8 mouse cellular contexts compared by ENCODE assay signal in the genomic region with DNA sequence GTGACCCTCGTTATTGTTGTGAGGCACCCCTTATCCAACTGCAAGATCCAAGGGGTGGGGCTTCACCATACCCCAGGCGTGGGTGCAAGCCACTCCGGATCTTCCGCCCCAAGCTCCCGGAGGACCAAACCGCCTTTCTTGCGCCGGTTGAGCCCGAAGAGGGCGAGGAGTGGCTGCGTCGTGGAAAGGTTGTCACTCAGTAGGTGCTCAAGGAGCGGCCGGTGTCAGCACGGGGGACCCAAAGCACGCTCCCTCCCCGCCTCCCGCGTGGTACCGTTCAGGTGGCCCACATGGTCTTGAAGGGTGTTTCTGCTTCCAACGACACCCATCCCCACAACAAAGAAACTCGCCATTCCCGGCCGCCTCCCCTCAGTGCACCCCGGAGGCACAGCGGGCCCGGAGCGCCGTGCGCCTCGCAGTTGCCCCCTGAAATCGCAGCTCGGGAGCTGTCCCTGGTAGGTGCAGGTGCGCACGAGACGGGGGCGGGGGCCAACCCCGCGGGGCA. TPM values are rescaled to one million over a fixed set of nuclear protein-coding genes. Genes with fewer than 3 reads are reported as not detected.
DNase-seq lines count a peak whose midpoint lies in the region; ATAC-seq and TF ChIP-seq lines count a peak whose summit lies in the region.

A gene (plus strand): TSS at position 146 of the 505 bp plus-strand sequence.

- no peak; the same call in 1 of the 2 replicates for TF ChIP-seq CTCF in gastrocnemius, adult 2 months (IDR thresholded peaks at IDR 0.05)

- intact Hi-C loops in gastrocnemius, adult 2 months (cut with DNase I) = no loop called here
- intact Hi-C loops in left cerebral cortex, postnatal 36 days (cut with DNase I) = loop anchor here (2.0 to 5.0 kb wide), 4 partner anchors 45 to 145 kb away; a partner anchor contains a TSS

- peak within 1 kb of the TSS; percentile 100 for H3K9ac ChIP-seq in hindbrain, embryonic 15.5 days

- peak within 1 kb of the TSS; percentile 70 for H3K4me2 ChIP-seq in hindbrain, embryonic 15.5 days

- peak within 1 kb of the TSS; percentile 100 for H3K27ac ChIP-seq in gastrocnemius, adult 2 months
- peak within 1 kb of the TSS; percentile 100 for H3K27ac ChIP-seq in hindbrain, embryonic 15.5 days (replicated peaks)

- DNase-seq in right cerebral cortex, adult 2 months (ENCODE audit: low spot score in 2 of 2) = peak; percentile 56 to 61
- no peak for DNase-seq in right cerebral cortex, postnatal 14 days
- DNase-seq in cerebellum, adult 9-11 months = peak; percentile 82
- DNase-seq in gastrocnemius, adult 2 months = no peak
- DNase-seq in left cerebral cortex, postnatal 36 days (ENCODE audit: low spot score in 2 of 2) = peak; percentile 69 to 74
- DNase-seq in mesoderm, embryonic 11.5 days (ENCODE audit: low read depth, low spot score) = peak; percentile 57
- no peak for DNase-seq in ovary, postnatal 36 days (ENCODE audit: low spot score)

- under 1% methylated on average over 39 of the region's 39 CpGs for WGBS in hindbrain, embryonic 15.5 days

- H3K4me1 ChIP-seq in hindbrain, embryonic 15.5 days (replicated peaks) = peaks cover 30% of the 10 kb centered on the region

- no peaks in the 10 kb centered on the region for H3K36me3 ChIP-seq in hindbrain, embryonic 15.5 days

- no peaks in the 10 kb centered on the region for H3K9me3 ChIP-seq in hindbrain, embryonic 15.5 days

- peak; percentile 67 for ATAC-seq in hindbrain, embryonic 15.5 days (ENCODE audit: low FRiP score, low read depth)

- peak within 1 kb of the TSS; percentile 97 for H3K4me3 ChIP-seq in gastrocnemius, adult 2 months
- peak within 1 kb of the TSS; percentile 78 for H3K4me3 ChIP-seq in hindbrain, embryonic 15.5 days

- no peaks in the 10 kb centered on the region for H3K27me3 ChIP-seq in hindbrain, embryonic 15.5 days

RNA-seq across cellular contexts. Expression of the gene that starts here (rescaled TPM):
- total RNA-seq in gastrocnemius, adult 2 months (2021) = 10 to 100 TPM; 21.7 to 24.2 TPM
- 44.9 and 49.3 TPM in 2 replicates for polyA plus RNA-seq in hindbrain, embryonic 15.5 days (2015; fragmentation: Nextera tagmentation; extraction: Ambion mirVana)
- total RNA-seq in left cerebral cortex, postnatal 36 days (2021) = 10 to 100 TPM; 44.1 to 63.0 TPM

Comparison
In these comparisons a context has a peak if more than half of its experiments do, and no peak if none do; other contexts are left out.
1. DNase-seq: peak in right cerebral cortex, adult 2 months (2 of 2), cerebellum, adult 9-11 months (single experiment), left cerebral cortex, postnatal 36 days (2 of 2) and mesoderm, embryonic 11.5 days (single experiment); none in right cerebral cortex, postnatal 14 days (single experiment), gastrocnemius, adult 2 months (single experiment) and ovary, postnatal 36 days (single experiment).